Mouse (Mus musculus) heart, adult 2 months (tissue): ENCODE results near the gene Ntn1.

Source experiments
- CTCF ChIP-seq: fragments of 200-600 bp; IDR thresholded peaks from 2 replicates; pipeline ENCODE4 v1.8.1; 2022; ENCODE audit warnings: antibody characterized with exemption, mild to moderate bottlenecking, moderate library complexity
- EP300 ChIP-seq: fragments of 200-500 bp; IDR thresholded peaks from 2 replicates; pipeline ENCODE4 v1.6.1; 2011; ENCODE audit warnings: low read depth, low read length, control low read depth; ENCODE audit not compliant: insufficient read depth

DNA sequence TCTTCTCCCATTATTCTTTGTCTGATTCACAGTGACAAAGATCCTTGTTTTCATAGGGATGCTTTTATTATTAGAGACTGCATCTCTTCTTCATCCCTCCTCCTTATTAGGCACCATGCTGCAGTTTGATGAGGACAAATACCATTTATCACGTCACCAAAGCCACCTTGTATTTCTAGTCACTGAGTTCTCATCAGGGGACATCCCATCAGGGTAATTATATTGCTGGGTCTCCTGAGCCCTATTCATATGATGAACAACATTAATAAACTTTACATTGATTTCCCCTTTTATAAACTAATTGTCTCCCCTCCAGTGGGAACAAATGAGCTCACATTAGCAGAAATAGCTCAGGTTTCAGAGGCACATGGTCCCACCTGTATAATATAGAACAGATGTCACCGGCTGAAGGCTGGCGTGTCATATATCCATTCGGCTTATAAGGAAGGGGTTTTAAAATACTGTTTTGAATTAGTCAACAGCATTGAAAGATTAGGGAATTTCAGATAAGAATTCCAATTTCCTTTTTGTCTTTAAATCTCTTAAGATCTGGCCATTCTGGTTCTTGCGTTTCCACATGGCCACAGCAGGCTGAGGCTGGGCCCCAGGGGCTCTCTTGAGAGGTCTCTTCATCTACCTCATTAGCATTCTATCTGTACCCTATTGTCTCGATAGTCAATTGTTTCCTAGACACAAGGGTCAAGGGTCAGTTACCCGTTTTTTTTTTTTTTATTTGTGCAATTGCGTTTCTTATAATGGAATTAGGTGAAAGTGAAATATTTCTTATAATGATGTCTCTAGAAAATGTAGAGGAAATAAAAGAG, 25.1 kb upstream of the Ntn1 start:
- no peak for TF ChIP-seq EP300
- TF ChIP-seq CTCF = no peak
